Mouse (Mus musculus) brain, adult 2 months (tissue): ENCODE data around the gene BC049715.
"Not testable (repeated sequence)": the region's sequence is repeated elsewhere in the genome, so short reads cannot be mapped to it uniquely, and the experiment has no call there.

Source experiments
- DNase-seq: peaks from one replicate; pipeline ENCODE4 v3.0.0; 2011; ENCODE audit warnings: low read depth, low spot score

The BC049715 gene

DNA sequence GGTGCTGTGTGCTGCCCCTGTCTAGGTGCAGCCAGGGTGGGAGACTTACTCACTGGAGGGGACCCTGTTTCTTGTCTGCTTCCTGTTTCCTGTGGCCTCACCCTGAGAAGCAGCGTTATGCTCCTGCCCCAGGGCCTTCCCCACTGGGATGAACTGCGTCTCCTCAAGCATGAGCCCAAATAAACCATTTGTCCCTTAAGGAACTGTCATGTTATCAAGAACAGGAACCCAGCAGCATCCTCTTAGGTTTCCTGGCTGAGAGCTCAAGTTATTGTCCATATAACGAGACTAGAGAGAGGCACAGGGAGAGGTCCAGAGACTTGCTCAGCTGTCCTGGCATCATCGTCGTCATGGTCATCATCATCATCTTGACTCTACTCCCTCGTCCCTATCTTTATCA lies 22.8 kb downstream of the BC049715 start:
- DNase-seq = no peak

DNA sequence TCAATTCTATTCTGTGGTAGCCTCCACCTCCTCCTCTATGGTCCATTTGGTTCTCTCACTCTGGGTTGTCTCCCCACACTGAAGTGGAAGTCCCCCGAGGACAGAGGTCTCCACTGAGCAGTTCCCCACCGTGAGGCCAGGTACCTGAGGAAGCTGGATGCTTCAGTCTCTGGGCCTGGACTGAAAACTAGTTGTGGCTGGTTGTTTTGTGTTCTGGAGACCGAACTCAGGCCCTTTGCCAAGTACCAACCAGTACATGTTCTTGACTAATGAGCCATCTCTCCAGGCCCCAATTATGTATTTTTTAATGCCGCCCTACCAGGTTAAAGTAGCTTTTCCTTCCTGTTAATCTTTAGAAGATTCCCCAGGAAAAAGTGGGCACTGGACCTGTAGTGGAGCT lies 24.9 kb downstream of the BC049715 start:
- DNase-seq = no peak

DNA sequence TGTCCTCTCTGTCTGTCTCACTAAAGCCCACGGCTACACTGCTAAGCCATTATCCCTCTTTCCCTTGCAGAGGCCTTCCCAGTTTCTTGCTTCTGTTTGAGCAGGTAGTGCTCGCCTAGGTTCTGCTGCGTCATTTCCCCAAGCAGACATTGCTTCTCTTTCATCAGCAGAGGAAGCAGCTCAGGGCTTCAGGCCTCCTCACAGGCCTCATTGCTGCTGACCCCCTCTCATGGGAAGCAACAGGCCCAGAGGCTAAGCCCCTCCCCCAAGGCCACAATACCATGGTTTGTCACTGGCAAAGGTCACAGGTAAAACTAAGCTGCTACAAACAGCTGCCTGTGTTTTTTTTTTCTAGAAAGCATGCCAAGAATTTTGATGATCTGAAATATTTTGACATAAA lies 25.3 kb downstream of the BC049715 start:
- no peak for DNase-seq

DNA sequence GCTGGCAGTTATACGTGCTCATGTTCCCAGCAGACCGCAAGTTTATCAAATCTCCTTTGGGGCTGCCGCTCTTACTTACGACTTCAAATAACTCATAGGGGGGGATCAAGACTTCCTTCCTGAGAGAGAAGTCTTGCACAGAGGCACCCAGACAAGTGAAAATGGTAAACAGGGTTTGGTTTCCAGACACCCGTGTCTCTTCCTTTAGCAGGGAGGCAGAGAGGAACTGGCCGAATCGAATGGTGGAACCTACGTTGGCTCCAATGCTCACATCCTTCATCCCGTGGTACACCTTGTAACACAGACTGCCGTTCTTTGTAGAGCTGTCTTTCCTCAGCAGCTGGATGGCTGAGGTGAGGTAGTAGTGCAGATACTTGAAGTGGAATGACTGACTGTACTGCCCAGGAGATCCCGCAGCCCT lies 26.9 kb downstream of the BC049715 start:
- no peak for DNase-seq

- no peak for DNase-seq
Observed at GRCm38 (mm10) chr6:136855183-136855582, 27.8 kb downstream of the BC049715 start.

GRCm38 (mm10) chr6:136856071-136856636 lies 28.7 kb downstream of the BC049715 start:
- DNase-seq = no peak

DNA sequence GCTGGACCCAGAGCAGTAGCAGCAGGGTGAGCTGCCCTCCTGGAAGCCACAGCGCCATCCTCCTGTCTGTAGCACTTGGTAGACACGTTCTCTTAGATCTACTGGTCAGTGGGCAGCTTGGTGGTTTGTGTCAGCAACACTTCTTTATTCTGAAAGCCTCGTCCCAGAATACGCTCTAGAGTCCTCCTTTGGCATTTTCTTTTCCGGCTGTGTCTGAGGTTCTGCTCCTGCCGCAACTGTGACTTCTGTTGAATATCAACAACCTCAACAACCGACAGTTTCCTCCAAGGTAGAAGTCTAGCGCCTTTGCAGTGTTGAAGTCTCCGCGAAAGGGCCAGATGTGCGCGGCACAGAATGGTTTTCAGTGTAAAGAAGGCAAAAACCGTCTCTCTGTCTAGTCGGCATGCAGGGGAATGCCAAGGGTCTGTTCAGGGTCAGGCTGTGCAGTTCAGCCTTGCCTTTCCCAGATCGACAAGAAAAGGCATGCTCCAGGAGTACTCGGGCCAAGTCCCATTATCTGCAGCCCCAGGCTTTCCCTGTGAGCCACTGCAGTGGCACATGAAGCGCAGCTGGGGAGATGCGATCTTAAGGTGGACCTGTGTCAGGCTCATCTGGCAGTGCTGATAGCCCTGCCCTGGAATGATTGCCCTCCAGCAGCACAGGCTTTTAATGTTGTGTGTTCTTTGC lies 29.9 kb downstream of the BC049715 start, which contains the start of gene Art4:
Art4 (minus strand) TSS at position 548 of the 687 bp plus-strand sequence.
- no peak for DNase-seq

GRCm38 (mm10) chr6:136857873-136858260 lies 30.4 kb downstream of the BC049715 start:
- no peak for DNase-seq

DNA sequence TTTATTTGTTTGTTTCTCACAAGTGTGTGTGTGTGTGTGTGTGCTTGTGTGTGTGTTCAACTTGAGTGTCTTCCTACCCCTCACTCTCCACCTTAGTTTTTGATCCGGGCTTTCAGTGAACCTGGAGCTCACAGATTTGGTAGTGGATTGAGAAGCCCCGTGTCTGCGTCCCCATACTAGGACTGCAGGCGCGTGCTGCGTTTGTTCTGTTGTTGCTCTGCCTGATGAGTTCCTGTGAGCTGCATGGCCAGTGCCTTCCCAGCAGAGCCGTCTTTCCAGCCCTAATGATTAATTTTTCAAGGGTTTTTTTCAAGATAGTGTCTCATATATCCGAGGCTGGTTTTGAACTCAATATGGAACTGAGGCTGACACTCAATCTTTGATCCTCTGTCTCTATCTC lies 31.0 kb downstream of the BC049715 start:
- DNase-seq = no peak

DNA sequence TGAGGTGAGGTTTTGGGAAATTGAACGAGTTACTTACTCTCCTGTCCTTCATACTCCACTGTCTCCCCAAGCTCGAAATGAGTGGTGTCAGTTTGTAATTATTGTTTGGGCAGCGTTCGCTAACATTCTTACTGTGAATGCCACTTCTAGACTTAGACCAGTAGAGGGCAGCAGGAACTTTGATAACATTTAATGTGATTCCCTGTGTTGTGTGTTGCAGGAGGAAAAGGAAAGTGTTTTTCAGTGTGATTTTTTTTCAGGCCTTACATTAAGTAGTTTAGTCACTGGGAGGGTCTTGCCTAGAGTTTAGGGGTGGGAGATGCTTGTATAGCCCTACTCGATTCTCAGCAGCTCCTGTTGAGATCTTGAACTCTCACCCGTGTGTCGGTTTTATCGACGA lies 33.6 kb downstream of the BC049715 start:
- peak; percentile 66 for DNase-seq

GRCm38 (mm10) chr6:136865360-136865759 lies 37.9 kb downstream of the BC049715 start:
- no peak for DNase-seq

DNA sequence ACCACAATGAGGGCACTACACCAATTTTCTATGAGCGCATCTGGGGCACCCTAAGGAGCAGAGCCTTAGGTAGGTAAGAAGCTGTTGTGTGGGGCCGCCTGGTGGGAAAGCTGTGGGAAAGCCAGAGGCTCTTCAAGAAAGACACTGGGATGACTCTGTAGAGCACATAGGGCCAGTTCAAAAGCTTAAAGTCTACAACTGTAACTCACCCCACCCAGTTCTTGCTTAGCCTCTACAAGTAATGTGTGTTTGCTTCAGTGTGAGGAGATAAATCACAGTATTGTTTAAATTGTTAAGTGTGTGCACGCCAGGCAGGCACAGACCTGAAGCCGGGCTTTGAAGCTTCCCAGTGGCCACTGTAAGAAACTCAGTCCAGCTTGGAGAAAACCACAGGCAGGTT lies 38.7 kb downstream of the BC049715 start:
- DNase-seq = no peak

DNA sequence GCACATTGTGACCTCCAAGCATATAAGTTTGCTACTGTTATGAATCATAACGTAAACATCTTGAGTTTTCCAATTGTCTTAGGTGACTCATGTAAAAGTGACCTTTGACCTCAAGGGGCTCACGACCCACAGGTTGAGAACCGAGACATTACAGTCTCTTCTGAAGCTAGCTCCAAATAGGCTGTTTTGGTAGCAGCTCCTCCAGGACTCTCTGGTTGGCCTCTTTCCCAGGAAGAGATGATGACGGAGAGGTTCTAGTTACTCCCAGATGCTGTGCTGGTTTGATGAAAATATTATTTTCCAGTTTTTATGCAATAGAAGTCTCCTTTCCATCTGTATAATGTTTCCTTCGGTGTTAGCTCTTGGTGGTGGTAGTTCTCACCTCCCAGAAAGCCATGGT lies 41.5 kb downstream of the BC049715 start:
- peak; percentile 24 for DNase-seq

DNA sequence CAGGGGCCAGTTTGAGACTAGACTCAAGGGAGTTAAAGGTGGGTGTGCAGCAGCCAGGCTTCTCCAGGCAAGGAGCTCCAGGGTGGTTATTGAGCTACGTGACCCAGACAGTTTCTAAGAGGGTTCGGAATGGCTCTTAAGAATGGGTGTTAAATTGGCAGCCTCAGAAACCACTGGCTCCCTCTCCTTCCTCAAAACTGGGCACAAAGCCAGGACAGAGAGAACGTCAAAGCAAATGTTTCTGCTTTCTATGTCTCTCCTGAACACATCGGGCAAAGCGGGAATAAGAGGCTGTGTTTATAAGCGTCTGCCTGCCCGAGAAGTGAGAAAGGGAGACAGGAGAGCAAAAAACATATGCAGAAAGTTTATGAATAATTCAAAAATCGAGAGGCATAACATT lies 47.2 kb downstream of the BC049715 start:
- peak; percentile 53 for DNase-seq

DNA sequence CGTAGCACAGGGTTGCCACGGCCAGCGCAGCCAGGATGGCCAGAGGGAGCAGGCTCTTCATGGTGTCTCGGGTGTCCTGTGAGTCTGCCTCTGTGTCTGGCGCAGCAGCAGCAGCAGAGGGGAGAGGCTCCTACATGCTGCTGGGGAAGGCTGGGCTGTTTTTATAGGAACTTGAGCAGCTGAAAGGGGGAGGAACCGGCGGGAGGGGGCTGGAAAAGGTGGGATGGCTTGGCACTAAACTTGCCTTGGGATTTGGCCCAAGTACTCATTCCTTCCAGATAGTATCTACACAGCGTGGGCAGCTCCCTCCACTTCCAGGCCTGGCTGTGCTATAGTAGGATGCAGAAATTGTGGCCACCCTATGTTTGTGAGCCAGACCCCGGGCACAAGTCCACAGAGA lies 48.2 kb downstream of the BC049715 start, which contains the start of gene Mgp:
Mgp (minus strand) TSS at position 154 of the 400 bp plus-strand sequence.
- peak; percentile 71 for DNase-seq

DNA sequence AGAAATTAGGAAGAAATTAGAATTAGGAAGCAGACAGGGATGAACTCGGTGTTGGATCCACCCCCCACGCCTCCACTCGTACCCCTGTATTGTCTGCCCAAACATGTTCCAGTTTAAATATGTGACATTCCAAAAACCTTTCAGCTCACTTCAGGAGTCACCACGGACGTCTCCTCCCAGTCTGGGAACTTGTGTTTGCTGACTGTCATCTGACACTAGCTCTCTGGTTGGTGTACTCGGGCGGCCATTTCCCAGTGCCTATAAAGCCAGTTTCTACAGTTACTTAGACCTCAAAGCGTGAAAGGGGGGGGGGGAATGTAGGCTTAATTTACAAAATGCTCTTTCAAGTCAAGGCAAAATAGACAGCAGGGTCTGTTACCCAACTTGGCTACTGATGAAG lies 54.3 kb downstream of the BC049715 start:
- DNase-seq = no peak

DNA sequence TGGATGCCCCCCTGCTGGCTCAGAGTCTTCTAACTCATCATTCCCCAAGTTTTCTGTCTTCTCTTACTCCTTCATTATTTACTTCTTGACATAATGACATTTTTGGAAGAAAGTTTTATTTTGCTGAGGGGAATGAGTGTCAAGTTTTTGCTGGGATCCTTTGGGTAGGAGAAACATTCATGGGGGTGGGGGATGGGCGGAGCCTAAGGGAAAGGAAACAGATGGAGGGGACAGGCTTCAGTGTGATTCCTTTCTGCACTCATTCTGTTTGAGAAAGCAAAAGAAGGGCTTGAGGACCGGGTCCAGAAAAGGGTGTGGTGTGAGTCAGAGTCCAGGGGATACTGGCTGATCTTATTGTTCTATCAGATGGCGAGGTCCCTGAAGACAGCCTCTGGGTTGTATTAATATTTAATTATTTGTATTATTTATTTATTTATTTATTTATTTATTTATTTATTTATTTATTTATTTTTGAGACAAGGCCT lies 56.0 kb downstream of the BC049715 start:
- no peak for DNase-seq

DNA sequence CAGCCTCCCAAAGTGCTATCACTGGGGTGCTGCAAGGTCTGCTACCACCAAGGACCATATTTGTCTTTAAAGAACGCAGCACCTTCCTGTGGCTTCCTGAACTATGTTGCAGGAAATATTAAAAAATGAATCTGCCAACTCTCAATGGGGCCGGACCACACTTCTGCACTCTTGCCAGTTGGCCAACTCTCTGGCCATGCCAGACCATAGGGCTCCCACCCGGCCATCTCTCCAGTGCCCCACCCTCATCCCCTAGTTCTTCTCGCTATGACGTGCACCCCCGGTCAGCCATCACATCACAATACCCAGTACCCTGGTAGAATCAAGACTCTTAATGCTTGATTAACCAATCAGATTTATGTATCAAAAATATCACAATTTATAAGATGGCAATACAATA lies 56.5 kb downstream of the BC049715 start:
- no peak for DNase-seq

DNA sequence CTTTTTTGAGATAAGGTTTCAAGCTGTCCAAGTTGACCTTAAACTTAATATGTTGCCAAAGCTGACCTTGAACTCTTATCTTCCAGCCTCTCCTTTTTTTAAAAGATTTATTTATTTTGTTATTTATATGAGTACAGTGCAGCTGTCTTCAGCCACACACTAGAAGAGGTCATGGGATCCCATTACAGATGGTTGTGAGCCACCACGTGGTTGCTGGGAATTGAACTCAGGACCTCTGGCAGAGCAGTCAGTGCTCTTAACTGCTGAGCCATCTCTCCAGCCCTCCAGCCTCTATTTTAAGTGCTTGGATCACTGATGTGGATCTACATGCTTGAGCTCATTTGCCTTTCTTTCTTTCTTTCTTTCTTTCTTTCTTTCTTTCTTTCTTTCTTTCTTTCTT lies 57.3 kb downstream of the BC049715 start:
- DNase-seq = not testable (repeated sequence)

DNA sequence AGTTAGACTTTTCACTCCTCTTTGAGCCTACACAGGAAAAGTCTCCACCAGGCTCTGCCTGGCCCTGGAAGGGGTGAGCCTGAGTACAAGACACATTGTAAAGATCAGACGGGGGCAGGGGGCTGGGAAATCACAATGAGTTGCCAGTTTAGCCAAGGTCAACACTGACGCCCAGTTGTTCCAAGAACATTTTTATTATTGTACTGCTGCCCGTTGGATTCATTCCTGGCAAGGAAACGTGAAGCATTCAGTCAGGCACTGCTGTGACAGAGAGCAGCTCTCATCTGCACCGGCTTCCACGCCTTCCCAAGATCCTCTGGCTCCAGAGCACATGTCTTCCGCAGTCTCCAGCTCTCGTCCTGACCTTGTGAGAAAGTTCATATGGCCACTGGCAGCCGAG lies 60.4 kb downstream of the BC049715 start:
- peak; percentile 21 for DNase-seq

DNA sequence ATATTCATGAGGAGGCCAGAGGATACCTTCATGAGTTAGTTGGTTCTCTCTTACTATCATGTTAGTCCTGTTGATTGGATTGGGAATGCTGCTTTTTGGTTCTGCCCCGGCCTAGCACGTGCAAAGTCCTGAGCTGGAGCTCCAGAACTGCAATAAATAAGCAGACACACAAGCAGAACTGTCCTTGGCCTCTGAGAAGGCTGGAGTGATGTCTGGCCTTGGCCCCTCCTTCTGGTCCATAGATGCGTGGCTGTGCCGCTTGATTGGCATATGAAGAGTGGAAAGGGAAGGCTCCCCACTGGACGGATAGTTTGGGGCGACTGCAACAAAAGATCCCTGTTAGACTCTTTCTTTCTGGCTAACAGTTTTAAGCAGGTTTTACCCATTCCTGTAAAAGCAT lies 61.6 kb downstream of the BC049715 start:
- DNase-seq = no peak

GRCm38 (mm10) chr6:136889554-136889953 lies 62.1 kb downstream of the BC049715 start:
- DNase-seq = peak; percentile 50
